Mouse (Mus musculus): ENCODE data around the gene Dppa5a.

GRCm38 (mm10) chr9:78389981-78390380 is 22.0 kb upstream of the Dppa5a start:
- TF ChIP-seq GATA1 (IDR thresholded peaks at IDR 0.05; ENCODE audit: borderline replicate concordance, low read length), result no peak
- TF ChIP-seq FLI1 (IDR thresholded peaks at IDR 0.05; ENCODE audit: low read length), result no peak
